Mouse (Mus musculus) heart, postnatal 10 days (tissue): ENCODE measurements around the gene Iqck. TPM values are rescaled to one million over a fixed set of nuclear protein-coding genes. Genes with fewer than 3 reads are reported as not detected.

ENCODE experiments used
- DNase-seq, 2 experiments: peaks; one replicate each; pipeline ENCODE4 v3.0.0; 2021
- intact Hi-C: fragments of 180-260 bp; cut with DNase I; formaldehyde crosslinking; loops from one replicate; pipeline ENCODE4 v1.15.1; 2025
- total RNA-seq, 2 experiments: library from RNA; stranded (reverse); gene quantifications; 2 replicates each; pipeline ENCODE4 v1.2.3; 2021

The Iqck gene
- total RNA-seq, 2 experiments from 2014 or later: 0.45 to 0.74 TPM

DNA sequence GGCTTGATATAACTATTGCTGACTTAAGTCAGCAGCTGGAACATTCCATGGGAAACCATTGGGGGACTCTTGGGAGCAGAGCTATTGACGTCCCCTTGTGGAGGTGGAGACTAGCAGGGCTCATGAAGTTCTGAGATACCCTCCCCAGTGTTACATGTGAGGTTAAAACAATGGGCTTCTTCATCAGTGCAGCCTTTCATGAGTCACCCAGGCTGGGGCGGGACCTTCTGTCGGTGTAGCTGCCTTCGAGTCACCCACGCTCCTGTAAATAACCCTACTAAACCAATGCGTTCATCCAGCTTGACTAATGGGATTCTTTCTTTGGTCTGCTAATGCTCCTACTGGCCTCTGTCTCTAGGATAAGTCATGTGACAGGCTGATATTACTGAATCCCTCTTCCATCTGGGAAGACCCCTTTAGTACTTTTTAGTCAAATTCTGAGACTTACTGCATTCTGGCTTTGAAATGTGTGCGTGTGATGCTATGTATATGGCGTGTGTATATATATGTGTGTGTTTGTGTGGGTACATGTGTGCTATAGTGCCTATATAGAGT is 53.5 kb downstream of the Iqck start:
- no peak for DNase-seq
- intact Hi-C loops: no loop called here

DNA sequence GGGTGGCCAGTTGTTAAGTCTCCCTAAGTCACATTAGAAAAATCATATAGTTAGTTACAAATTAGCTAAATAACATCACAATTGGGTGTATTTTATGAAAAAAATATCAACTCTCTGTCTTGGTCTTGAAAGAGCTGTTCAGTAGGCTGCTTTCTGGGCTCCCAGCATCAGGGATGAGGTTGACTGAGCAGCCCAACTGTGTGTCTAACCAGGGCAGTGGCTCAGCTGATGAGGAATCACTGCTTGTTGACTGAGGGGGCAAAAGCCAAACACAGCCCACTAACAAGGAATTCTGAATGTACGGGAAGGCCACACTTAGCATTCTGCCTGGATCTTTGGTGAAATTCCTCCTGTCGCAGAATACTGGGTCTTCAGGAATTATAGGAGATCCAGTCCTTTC is 54.9 kb downstream of the Iqck start:
- intact Hi-C loops: no loop called here
- DNase-seq: no peak

DNA sequence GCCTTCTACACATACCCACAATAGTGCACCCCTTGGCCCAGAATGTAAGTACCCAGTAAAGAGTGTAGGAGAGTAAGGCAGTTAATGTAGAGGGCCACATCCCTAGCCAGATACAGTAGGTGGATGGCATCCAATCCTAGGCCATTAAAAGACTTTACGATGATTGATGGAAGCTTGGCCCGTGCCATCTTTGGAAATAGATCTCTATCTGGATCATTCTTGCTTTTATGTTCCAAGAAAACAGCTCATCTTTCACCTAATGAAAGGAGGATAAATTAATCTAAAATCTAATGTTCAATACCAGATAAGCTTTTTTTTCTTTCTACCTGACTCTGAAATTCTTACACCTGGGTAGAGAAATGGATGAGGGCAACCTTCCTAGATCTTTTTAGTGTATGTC is 55.6 kb downstream of the Iqck start:
- intact Hi-C loops: no loop called here
- DNase-seq: no peak

DNA sequence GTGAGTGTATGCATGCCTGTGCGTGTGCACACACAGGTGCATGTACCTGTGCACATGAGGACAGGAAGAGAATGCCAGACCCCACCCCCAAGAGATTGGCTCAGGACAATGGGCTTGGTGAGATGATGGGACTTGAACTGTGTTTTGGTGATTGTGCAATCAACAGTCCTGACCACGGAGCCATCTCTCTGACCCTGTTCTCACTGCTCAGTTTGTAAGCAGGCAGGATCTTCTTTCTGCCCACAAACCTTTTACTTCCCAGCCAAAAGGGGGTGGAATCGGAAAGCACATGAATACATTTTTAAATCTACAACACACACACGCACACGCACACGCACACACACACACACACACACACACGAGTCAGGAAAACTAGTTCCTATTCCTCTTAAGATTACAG is 56.0 kb downstream of the Iqck start:
- DNase-seq: no peak
- intact Hi-C loops: no loop called here

DNA sequence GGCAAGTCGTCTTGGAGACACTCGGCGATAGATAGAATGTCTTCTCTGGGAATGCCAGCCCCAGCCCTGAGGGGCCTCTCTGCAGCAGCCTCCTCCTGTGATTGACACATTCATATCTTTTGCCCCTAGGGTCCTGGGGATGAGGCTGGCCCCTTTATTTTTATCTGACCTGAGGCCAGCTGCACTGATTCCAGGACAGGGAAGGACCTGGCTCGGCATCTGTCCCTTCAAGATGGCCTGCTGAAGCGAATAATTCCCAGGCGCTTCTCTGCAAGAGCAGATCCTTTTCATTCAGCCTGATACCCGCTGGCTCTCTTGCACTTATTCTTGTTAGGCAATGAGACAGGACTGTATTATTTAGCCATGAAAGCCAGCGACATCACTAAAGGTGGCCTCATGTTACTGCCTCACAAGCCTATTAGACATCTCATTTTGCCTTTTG is 56.5 kb downstream of the Iqck start:
- no peak for DNase-seq
- intact Hi-C loops: no loop called here

DNA sequence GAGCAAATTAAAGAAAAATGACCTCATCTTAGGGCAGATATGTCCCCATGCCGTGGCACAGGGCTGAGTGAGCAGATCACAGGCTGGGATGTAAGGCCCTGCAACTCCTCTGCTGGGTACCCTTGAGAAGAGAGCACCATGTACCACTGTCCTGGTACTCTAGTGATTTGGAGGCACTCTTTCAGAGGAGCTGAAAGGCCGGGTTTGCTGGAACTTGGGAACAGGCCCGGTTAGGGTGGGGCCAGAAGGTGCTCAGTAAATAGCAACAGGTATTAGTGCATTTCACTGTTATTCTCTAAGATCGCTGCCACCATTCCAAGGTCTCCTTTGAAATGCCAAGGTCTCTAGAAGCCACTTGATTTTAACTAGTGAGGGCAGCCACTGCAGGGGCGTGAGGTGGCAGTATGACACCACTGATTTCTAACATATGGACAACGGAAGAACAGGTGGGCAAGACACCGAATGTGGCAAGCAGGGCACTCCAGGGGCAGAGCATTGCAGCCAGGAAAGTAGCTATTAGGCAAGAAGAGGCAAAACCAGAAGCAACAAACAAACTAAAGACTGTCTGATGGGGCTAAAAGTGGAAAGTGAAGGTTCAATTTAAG is 59.1 kb downstream of the Iqck start:
- intact Hi-C loops: no loop called here
- DNase-seq: no peak

DNA sequence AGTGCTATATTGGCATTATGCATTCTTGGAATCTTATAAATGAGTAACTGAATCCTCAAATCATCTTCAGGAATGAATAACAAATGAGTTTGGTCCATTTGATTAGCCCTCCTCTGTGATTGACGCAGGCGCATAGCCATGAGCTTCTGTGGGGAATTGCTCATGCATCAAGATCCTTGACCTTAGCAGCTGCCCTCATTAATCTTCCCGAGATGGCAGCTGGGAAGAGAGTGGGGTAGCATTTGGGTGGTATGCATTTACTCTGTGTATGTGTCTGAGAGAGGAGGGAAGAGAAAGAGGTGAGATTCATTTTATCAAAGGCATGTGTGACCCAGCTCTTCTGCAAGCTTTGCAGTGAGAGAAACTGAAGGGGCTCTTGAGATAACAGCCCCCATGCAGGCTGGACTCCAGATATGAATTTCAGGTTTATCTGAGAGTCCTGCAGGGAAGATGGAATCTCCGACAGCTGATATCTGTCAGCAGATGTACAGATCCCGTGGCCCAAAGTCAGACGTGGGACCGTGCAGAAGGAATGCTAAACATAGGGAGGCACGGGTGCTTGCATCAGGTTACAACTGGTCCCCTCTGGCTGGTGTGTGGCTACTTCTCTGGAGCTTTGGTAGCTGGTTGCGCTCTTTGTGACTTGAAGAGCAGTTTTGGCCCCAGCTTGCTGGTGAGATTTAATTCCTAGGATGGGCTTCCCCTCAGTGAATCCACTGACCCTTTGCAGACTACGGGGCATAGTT is 63.9 kb downstream of the Iqck start:
- DNase-seq: no peak
- intact Hi-C loops: loop anchor here (5.0 kb wide), 1 partner anchor 152 kb away; no protein-coding TSS in a partner anchor

DNA sequence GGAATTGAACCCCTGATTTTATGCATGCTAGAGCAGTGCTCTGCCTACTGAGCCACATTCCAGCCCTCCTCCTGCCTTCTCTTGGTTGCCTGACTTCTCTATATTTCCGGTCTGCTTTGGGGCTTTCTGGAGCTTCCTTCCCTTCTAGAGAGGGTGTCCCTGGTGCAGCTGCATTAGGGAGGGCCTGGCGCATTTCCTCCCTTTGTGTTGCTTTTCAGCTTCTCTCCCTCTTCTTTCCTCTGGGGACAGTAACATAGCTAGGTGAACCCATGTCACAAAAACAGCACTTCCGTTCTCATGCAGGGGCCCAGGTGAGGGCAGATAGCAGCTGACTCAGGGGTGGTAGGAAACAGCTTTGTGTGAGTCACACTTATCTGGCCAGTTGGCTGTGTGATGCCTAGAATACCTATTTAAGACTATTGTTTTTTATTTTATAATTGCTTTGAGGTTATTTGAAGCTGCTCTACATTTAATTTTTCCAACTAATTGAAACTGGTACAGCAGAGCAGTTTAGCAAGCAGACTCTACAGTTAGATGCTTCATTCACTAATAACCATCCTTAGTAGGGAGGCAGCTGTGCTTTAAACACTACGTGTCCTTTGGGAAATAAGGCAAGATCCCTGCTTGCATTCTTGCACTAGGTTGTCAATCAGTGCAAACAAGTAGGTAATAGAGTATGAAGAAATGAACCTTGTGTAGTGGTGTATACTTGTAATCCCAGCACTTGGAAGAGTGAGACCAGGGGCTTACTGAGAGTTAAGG is 67.1 kb downstream of the Iqck start:
- intact Hi-C loops: loop anchor here (2.0 to 5.0 kb wide), 3 partner anchors 70 to 155 kb away; no protein-coding TSS in a partner anchor
- DNase-seq: peak; percentile 32 to 43

DNA sequence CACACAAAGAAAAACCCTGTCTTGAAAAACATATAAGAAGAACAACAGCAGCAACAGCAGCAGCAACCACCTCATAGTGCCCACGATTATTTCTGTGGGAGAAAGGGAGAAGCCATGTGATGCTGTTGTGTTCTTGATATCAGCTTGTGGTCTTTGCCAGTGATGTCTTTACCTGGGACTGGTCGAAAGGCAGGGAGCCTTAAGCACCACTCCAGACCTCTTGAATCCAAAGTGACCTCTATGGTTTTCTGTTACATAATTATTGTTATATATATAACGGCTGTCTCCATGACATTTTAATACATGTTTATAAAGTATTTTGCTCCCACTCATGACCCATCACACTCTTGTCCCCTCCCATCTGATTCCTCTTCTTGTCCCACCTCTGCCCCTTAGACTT is 70.0 kb downstream of the Iqck start:
- DNase-seq: no peak
- intact Hi-C loops: no loop called here

DNA sequence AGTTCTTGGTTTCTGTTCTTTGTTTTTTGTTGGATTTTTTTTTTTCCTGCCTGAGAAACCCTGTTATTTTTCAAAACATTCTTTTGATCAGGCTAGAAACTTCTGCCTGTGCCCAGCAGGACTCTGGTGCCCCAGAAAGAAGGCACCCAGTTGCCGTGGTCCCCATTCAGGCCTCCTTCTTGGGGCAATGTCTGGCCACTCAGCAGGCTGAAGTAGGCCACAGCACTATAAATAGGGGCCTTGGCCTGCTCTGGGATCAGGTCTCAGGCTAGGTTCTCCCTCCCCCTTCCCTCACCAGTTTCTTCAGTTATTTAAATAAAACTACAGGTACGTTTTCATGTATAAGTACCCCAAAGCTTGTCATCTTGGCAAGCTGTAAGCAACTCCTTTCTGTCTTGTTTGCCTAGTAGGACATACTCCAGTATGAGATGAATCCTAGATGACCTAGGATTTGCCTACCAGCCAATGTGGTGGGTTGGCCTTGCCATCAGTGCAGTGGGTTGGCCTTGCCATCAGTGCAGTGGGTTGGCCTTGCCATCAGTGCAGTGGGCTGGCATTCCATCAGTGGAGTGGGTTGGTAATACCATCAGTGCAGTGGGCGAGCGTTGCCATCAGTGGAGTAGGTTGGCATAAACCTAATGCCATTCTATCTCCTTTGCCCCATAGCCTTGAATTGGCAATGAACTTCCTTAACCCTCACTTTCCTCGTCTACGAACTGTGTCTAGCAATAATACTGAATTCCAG is 71.1 kb downstream of the Iqck start:
- no peak for DNase-seq
- intact Hi-C loops: no loop called here

DNA sequence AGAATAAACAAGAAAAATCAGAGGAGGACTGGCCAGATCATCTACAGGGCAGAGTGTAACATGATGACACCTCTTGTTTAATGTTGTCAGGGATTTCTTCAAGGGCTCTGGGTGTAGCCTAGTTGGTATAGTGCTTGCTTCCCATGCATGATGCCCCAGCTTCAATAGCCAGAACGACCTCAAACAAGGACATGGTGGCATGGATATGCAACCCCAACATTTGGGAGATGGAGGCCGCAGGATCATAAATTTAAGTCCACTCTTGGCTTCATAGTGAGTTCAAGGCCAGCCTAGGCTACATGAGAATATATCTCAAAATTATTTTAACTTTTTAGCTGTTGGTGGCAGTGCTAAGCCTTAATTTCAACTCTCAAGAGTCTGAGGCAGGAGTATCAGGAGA is 71.7 kb downstream of the Iqck start:
- intact Hi-C loops: no loop called here
- no peak for DNase-seq

DNA sequence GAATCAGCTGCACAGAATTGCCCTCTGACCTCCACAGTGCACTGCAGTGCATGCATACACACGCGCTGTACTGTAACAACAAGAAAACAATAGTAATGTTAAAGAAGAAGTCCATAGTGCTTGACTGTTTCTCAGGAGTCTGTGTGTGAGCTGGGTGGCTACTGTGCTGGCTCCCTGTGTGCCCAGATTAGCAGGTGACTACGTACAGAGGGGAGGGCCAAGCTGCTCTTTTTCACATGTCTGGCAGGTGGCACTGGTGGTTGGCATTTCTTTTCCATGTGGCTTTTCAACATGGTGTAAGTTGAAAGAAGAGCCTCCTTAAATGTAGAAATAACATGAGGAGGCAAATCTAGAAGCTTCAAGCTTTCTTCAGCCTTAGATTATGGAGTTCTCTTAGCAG is 72.8 kb downstream of the Iqck start:
- no peak for DNase-seq
- intact Hi-C loops: no loop called here

DNA sequence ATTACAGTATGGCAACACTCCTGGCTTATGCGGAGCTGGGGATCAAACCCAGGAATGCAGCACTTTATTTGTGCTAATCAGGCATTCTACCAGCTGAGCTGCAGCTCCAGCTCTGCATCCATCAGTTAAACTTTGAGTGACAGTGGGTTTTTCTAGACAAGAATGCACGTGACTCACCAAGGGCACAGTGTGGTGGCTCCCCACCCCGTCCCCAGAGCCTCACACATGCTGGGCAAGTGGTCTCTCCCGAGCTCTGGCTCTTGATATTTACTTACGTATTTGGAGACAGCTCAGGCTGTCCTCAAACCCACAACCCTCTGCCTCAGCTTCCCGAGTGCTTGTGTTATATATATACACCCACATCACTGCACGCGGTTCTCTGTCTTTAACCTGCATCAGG is 73.4 kb downstream of the Iqck start:
- intact Hi-C loops: no loop called here
- no peak for DNase-seq

DNA sequence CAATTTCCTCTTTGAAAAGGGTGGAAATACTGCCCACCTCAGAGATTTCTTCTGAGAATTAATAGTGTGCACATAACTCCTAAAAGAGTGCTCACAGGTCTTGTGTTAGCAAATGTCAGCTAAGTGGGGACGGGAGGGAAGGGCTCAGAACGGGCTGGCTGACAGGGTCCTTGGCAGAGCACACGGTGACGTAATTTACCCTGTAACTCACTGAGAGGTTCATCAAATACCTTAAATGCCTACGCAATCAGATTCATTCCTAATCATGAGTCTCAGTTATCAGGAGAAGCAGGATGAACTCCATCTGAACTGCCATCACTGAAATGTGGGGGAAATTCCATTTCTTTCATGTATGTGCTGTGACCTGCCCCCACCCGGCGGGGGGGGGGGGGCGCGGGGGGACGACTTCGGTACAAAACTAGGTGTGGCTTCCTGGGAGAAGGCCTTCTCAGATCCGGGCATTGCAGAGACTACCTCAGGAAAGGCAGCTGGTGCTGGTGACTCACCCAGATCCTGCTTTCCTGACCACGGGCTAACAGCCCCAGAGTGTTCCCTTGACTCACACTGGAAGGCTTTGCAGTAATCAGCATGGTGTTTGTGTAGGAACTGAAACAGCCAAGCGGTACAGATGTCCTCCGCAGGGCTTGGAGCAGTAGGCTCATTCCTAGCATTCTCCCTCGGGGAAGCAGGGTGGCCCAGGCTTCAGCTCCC is 74.2 kb downstream of the Iqck start:
- intact Hi-C loops: loop anchor here (2.0 kb wide), 1 partner anchor 63 kb away; no protein-coding TSS in a partner anchor
- DNase-seq: peak; percentile 67 to 69

DNA sequence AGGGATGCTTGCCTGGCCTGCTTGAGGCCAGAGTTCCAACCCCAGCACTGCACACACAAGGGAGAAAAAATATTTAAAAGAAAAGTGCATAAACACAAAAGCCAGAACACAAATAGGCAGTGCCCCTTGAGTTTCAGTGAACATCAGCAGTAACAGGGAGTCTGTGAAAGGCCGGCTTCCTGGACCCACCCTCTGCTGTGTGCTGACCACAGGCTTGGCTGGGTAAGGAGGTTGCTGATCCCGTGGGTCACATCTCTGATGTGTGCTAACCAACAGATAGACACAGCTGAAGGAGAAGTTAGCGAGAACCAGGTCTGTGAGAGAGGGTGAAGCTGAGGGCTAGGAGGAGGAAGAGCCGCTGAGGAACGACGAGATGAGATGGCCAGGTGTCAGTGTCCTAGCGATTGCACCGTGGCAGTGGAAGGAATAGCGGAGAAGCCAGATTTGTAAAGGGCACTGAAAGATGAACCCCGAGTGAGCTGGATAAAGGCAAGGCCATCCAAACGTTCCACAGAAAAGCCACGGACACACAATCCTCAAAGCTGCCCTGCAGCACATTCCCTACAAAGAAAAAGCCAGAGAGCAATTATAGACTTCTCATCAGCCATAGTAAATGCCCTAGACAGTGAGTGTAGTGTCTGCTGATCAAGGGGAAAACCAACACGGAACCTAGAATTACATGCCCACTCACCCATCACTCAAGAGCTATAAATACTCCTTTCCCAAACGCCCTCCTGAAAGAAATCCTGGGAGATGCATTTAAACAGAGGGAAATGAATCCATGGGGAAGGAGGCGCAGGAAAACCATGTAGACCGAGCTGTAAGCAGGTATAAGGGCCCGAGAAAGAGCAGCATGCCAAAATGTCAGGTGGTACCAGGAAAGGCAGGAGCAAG is 76.2 kb downstream of the Iqck start:
- intact Hi-C loops: loop anchor here (2.0 kb wide), 1 partner anchor 61 kb away; no protein-coding TSS in a partner anchor
- DNase-seq: no peak

DNA sequence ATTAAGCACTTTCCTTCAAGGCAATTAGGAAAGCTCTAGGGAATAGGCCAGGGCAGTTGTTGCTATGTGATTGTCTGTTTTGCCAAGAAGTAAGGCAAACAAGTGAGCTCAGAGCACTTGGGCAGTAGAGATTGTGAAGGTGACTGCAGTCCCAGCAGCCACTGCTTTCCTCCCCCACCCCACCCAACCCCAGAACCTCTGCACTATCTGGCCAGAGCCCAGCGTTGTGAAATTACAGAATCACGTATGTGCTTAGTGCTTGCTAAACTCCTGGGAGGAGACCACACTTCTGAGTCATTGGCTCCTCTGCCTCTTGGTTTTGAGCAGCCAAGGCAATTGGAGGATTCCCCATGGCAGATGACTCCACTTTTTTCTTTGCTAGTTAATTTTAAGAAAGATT is 79.8 kb downstream of the Iqck start:
- intact Hi-C loops: no loop called here

DNA sequence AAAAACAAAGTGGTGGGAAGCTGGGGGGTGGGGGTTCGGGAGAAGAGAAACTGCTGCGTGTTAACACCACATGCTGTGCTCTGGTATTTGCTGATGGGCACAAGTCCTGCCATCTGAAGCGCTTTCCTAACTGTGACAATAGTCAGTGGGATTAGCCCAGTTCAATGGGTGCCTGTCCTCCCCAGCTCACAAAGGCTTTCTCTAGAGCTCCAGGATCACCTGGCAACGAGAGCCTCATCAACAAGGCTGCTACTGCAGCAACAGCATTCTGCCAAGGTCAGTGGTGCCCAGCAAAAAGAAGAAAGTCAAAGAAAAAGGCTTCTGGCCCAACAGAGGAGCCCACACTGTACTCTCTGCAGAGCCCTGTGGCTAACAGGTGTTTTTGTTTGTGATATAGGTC is 81.3 kb downstream of the Iqck start:
- intact Hi-C loops: no loop called here
- DNase-seq: no peak

More for the DNA sequence above, 79.8 kb downstream of the Iqck start:
- peak; percentile 58 to 60 for DNase-seq

DNA sequence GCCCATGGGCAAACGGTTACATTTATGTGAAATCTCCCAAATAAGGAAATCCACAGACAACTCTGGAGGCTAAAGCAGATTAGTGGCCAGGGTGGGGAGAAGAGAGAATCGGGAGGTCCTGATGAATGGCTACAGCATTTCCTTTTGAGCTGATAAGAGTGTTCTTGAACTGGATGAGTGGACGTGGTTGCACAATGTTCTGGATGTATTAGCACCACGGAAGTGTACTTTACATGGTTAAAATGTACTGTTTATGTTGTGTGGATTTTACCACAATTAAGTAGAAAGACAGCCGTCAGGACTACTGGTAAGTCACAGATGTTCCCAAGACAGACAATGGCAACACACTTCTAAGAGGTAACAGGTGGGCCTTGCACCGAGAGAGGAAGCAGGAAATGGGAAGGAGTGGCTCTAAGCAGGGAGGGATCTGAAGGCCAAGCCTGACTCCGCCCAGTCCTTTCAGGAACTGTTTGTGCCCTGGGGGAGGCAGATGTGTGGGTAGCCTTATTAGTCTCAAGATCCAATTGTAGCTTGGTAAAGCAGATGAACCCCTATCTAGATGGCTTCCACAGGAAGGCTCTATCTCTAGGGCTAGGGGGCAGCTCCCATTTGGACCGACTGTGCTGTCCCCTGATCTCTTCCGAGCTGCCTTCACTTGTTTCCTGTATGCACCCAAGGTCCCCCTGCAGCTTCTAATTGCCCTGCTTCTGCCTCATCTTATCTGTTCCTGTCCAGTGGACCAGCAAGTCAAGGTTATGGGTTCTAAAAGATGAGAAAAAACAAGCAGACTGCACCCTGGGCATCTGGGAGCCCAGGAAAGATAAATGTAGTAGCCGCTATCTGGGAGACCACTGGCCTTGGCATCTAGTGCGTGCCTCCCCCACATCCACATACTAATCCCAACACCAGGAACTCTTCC is 82.2 kb downstream of the Iqck start:
- DNase-seq: no peak
- intact Hi-C loops: no loop called here
